Mouse (Mus musculus) forebrain, embryonic 12.5 days (tissue): ENCODE data around the gene Cox17. TPM values are rescaled to one million over a fixed set of nuclear protein-coding genes. Genes with fewer than 3 reads are reported as not detected.
"Not testable (repeated sequence)": the region's sequence is repeated elsewhere in the genome, so short reads cannot be mapped to it uniquely, and the experiment has no call there.

Experiments
- ATAC-seq: fragments of 200-750 bp; cut with Nextera tagmentation; 2 replicates; pipeline ENCODE4 v1.8.0; 2017; ENCODE audit warnings: moderate TSS enrichment; ENCODE audit not compliant: low FRiP score
- H3K27ac ChIP-seq: fragments of 300-500 bp; sonication (generic); 2 replicates; pipeline ENCODE4 v1.5.1; 2016; ENCODE audit warnings: mild to moderate bottlenecking
- H3K27me3 ChIP-seq: fragments of 300-500 bp; sonication (generic); 2 replicates; pipeline ENCODE4 v1.6.1; 2016; ENCODE audit warnings: mild to moderate bottlenecking
- H3K36me3 ChIP-seq: fragments of 300-500 bp; sonication (generic); replicated peaks from 2 replicates; pipeline ENCODE4 v1.6.1; 2016; ENCODE audit warnings: mild to moderate bottlenecking
- H3K4me1 ChIP-seq: fragments of 300-500 bp; sonication (generic); 2 replicates; pipeline ENCODE4 v1.6.1; 2016
- H3K4me2 ChIP-seq: fragments of 300-500 bp; sonication (generic); 2 replicates; pipeline ENCODE4 v1.6.1; 2016; ENCODE audit warnings: mild to moderate bottlenecking, moderate library complexity
- H3K4me3 ChIP-seq: fragments of 300-500 bp; sonication (generic); replicated peaks from 2 replicates; pipeline ENCODE4 v1.5.1; 2016; ENCODE audit warnings: mild to moderate bottlenecking
- H3K9ac ChIP-seq: fragments of 300-500 bp; sonication (generic); 2 replicates; pipeline ENCODE4 v1.6.1; 2016; ENCODE audit warnings: mild to moderate bottlenecking
- H3K9me3 ChIP-seq: fragments of 300-500 bp; sonication (generic); 2 replicates; pipeline ENCODE4 v1.6.1; 2016
- WGBS: fragments of 180-500 bp; shearing (Covaris S2); methylation state at CpG from one replicate; pipeline ENCODE4 v1.1.7; 2016; 5-methylcytosine and 5-hydroxymethylcytosine counted together
- polyA plus RNA-seq: library from polyadenylated mRNA; unstranded; fragments of >200 nt; fragmentation: Nextera tagmentation; extraction: Ambion mirVana; gene quantifications from 2 replicates; pipeline ENCODE4 v1.2.1, GENCODE M21; 2016

Gene Cox17
- polyA plus RNA-seq, 1 experiment from 2014 or later = 141 TPM

- no peaks in the 10 kb centered on the region for H3K9me3 ChIP-seq
- no peaks in the 10 kb centered on the region; the same call in 1 of the 2 replicates for H3K4me1 ChIP-seq
- H3K36me3 ChIP-seq = no peaks in the 10 kb centered on the region
- ATAC-seq = no peak
- whole genome bisulfite sequencing = 94% methylated on average over 15 of the region's 15 CpGs
- no peak overlapping the region for H3K4me3 ChIP-seq
- no peaks in the 10 kb centered on the region for H3K27me3 ChIP-seq
- H3K27ac ChIP-seq = no peak overlapping the region
- H3K9ac ChIP-seq = no peak overlapping the region
- no peak overlapping the region for H3K4me2 ChIP-seq
Measured at GRCm38 (mm10) chr16:38324311-38324710, 22.5 kb upstream of the Cox17 start.

GRCm38 (mm10) chr16:38326778-38327397, 19.9 kb upstream of the Cox17 start:
- 86% methylated on average over 11 of the region's 11 CpGs for WGBS

GRCm38 (mm10) chr16:38329340-38329739, 17.5 kb upstream of the Cox17 start:
- Histone ChIP-seq H3K36me3 (no peaks in the 10 kb centered on the region), H3K4me3 (no peak overlapping the region), H3K27ac (no peak overlapping the region), H3K9ac (no peak overlapping the region), H3K27me3 (no peaks in the 10 kb centered on the region), H3K9me3 (no peaks in the 10 kb centered on the region), H3K4me2 (no peak overlapping the region), H3K4me1 (no peaks in the 10 kb centered on the region)
- WGBS = 83% methylated on average over 3 of the region's 3 CpGs
- no peak for ATAC-seq

More at GRCm38 (mm10) chr16:38326778-38327397, 19.9 kb upstream of the Cox17 start:
- no peak overlapping the region for H3K4me2 ChIP-seq
- H3K4me1 ChIP-seq = no peaks in the 10 kb centered on the region
- no peaks in the 10 kb centered on the region for H3K36me3 ChIP-seq
- H3K27me3 ChIP-seq = no peaks in the 10 kb centered on the region
- ATAC-seq = no peak
- H3K9me3 ChIP-seq = no peaks in the 10 kb centered on the region
- H3K4me3 ChIP-seq = no peak overlapping the region
- H3K9ac ChIP-seq = no peak overlapping the region
- no peak overlapping the region for H3K27ac ChIP-seq

- no peak for ATAC-seq
- no peak overlapping the region for H3K4me3 ChIP-seq
- WGBS = 47% methylated on average over 6 of the region's 6 CpGs
Measured at GRCm38 (mm10) chr16:38334431-38334830, 12.4 kb upstream of the Cox17 start.

GRCm38 (mm10) chr16:38338077-38338476, 8.7 kb upstream of the Cox17 start:
- not testable (repeated sequence) for H3K27ac ChIP-seq, H3K4me3 ChIP-seq, H3K9me3 ChIP-seq, H3K9ac ChIP-seq, H3K27me3 ChIP-seq, H3K4me2 ChIP-seq, H3K36me3 ChIP-seq, ATAC-seq, H3K4me1 ChIP-seq
- 86% methylated on average over 4 of the region's 4 CpGs for WGBS

More at GRCm38 (mm10) chr16:38334431-38334830, 12.4 kb upstream of the Cox17 start:
- Histone ChIP-seq H3K4me2 (no peak overlapping the region), H3K27ac (no peak overlapping the region), H3K4me1 (no peaks in the 10 kb centered on the region), H3K9ac (no peak overlapping the region), H3K36me3 (no peaks in the 10 kb centered on the region), H3K27me3 (no peaks in the 10 kb centered on the region), H3K9me3 (no peaks in the 10 kb centered on the region)

- ATAC-seq = peak; percentile 93
- 7% methylated on average over 30 of the region's 30 CpGs for WGBS
- H3K27me3 ChIP-seq = no peaks in the 10 kb centered on the region
- H3K4me2 ChIP-seq = peak within 1 kb of the TSS; percentile 67
- peaks cover 9% of the 10 kb centered on the region for H3K4me1 ChIP-seq
- H3K9ac ChIP-seq = peak within 1 kb of the TSS; percentile 44
- peak within 1 kb of the TSS; percentile 50; the same call in 1 of the 2 replicates for H3K27ac ChIP-seq
- no peaks in the 10 kb centered on the region for H3K9me3 ChIP-seq
- H3K36me3 ChIP-seq = no peaks in the 10 kb centered on the region
- H3K4me3 ChIP-seq = peak within 1 kb of the TSS; percentile 37
Measured at GRCm38 (mm10) chr16:38341396-38342324, 5.1 kb upstream of the Cox17 start, which contains the start of gene Maats1. Gene Maats1, minus strand, starts transcription at chr16:38342143.

- H3K4me3 ChIP-seq = no peak overlapping the region
- no peak for ATAC-seq
Measured at GRCm38 (mm10) chr16:38344941-38345725, 1.7 kb upstream of the Cox17 start.

GRCm38 (mm10) chr16:38347588-38347987, 797 bp downstream of the Cox17 start:
- 57% methylated on average over 6 of the region's 6 CpGs for WGBS
- Histone ChIP-seq H3K4me3 (peak overlapping the region; percentile 80), H3K9ac (peak overlapping the region; percentile 80; the same call in 1 of the 2 replicates), H3K36me3 (peaks cover 34% of the 10 kb centered on the region), H3K9me3 (no peaks in the 10 kb centered on the region), H3K27me3 (no peaks in the 10 kb centered on the region), H3K4me1 (peaks cover 10% of the 10 kb centered on the region), H3K27ac (no peak overlapping the region), H3K4me2 (peak overlapping the region; percentile 65)
- no peak for ATAC-seq

More at GRCm38 (mm10) chr16:38344941-38345725, 1.7 kb upstream of the Cox17 start:
- Histone ChIP-seq H3K36me3 (peaks cover 11% of the 10 kb centered on the region), H3K9me3 (no peaks in the 10 kb centered on the region), H3K27ac (no peak overlapping the region), H3K4me1 (peaks cover 19% of the 10 kb centered on the region), H3K27me3 (no peaks in the 10 kb centered on the region), H3K4me2 (no peak overlapping the region), H3K9ac (no peak overlapping the region)
- 85% methylated on average over 3 of the region's 3 CpGs for WGBS

GRCm38 (mm10) chr16:38348217-38348761, 1.5 kb downstream of the Cox17 start:
- H3K4me1 ChIP-seq = peaks cover 10% of the 10 kb centered on the region
- 90% methylated on average over 9 of the region's 9 CpGs for WGBS

GRCm38 (mm10) chr16:38349881-38350280, 3.1 kb downstream of the Cox17 start:
- no peak overlapping the region for H3K27ac ChIP-seq
- ATAC-seq = no peak
- H3K4me3 ChIP-seq = no peak overlapping the region
- no peaks in the 10 kb centered on the region for H3K9me3 ChIP-seq
- H3K4me2 ChIP-seq = no peak overlapping the region
- H3K36me3 ChIP-seq = peaks cover 34% of the 10 kb centered on the region
- WGBS = 85% methylated on average over 2 of the region's 2 CpGs
- no peak overlapping the region for H3K9ac ChIP-seq
- no peaks in the 10 kb centered on the region for H3K27me3 ChIP-seq
- peaks cover 10% of the 10 kb centered on the region for H3K4me1 ChIP-seq

More at GRCm38 (mm10) chr16:38348217-38348761, 1.5 kb downstream of the Cox17 start:
- no peak for ATAC-seq
- Histone ChIP-seq H3K9ac (no peak overlapping the region), H3K4me2 (no peak overlapping the region), H3K36me3 (peaks cover 34% of the 10 kb centered on the region), H3K4me3 (no peak overlapping the region), H3K27me3 (no peaks in the 10 kb centered on the region), H3K27ac (no peak overlapping the region), H3K9me3 (no peaks in the 10 kb centered on the region)

GRCm38 (mm10) chr16:38350361-38350855, 3.6 kb downstream of the Cox17 start:
- no peaks in the 10 kb centered on the region for H3K9me3 ChIP-seq
- H3K4me2 ChIP-seq = no peak overlapping the region
- peaks cover 34% of the 10 kb centered on the region for H3K36me3 ChIP-seq
- H3K4me3 ChIP-seq = no peak overlapping the region
- H3K27ac ChIP-seq = no peak overlapping the region
- WGBS = 94% methylated on average over 7 of the region's 7 CpGs
- H3K9ac ChIP-seq = no peak overlapping the region
- peaks cover 10% of the 10 kb centered on the region for H3K4me1 ChIP-seq
- ATAC-seq = no peak
- H3K27me3 ChIP-seq = no peaks in the 10 kb centered on the region
